Mouse (Mus musculus) C2C12 (cell line): ENCODE results near the gene Arid4a.

Source experiments
- MAX ChIP-seq: IDR thresholded peaks from one replicate; pipeline ENCODE4 v1.6.1; 2011; ENCODE audit warnings: mild to moderate bottlenecking, control low read depth
- USF1 ChIP-seq: IDR thresholded peaks from one replicate; pipeline ENCODE4 v1.6.1; 2011; ENCODE audit warnings: low read depth, mild to moderate bottlenecking, control low read depth, moderate library complexity

GRCm38 (mm10) chr12:71016211-71016502 is 367 bp downstream of the Arid4a start:
- no peak for TF ChIP-seq USF1
- TF ChIP-seq MAX, result no peak
